Mouse (Mus musculus) cerebellum, adult 8-10 months (tissue): ENCODE measurements around the gene Cdc37l1.
A peak's percentile ranks its signal among the peaks of the same experiment; 100 is the strongest.
"Not testable (repeated sequence)": the region's sequence is repeated elsewhere in the genome, so short reads cannot be mapped to it uniquely, and the experiment has no call there.

Experiments used
- DNase-seq: peaks from one replicate; pipeline ENCODE4 v3.0.0; 2022

Gene Cdc37l1

DNA sequence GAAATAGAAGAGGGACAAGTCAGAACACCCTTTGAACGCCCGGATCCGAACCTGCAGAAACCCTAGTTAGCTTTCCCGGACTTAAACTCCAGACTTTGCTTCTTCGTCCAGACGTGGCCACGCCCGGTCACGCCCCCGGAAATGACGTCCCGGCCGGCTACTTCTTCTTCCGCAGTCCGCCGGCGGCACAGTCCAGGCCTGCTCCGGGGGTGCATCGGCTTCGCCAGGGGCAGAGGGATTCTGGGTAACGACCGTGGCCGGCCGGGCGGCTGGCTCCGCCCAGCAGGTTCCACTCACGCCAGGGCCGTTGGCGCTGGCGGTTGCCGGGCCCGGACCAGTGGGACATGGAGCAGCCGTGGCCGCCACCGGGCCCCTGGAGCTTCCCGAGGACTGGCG lies at the start of gene Cdc37l1:
Cdc37l1 (plus strand) TSS at position 159 of the 396 bp plus-strand sequence.
- peak; percentile 96 for DNase-seq

DNA sequence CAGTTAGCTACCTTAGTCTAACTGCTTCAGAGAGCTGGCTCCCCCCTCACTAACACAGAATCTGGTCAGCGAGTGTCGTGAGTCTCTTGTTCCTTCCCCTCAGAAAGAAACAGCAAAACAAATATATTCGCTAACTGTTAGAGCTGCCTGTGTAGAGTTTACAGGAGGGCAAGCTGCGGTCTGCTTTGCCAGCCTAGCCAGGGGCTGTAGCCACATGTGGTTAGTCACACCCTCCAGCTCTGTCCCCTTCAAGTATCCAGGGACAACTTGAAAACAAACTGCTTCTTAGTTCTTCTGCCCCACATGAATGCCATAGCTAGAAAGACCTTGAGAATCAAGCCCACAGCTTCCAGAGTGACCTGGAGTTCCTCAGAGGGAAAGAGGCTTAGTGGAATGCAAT lies 48.9 kb upstream of the Cdc37l1 start:
- no peak for DNase-seq

GRCm38 (mm10) chr19:28946782-28947181 lies 43.4 kb upstream of the Cdc37l1 start:
- no peak for DNase-seq

GRCm38 (mm10) chr19:28947311-28947710 lies 42.8 kb upstream of the Cdc37l1 start:
- DNase-seq = no peak

GRCm38 (mm10) chr19:28951251-28951650 lies 38.9 kb upstream of the Cdc37l1 start:
- no peak for DNase-seq

DNA sequence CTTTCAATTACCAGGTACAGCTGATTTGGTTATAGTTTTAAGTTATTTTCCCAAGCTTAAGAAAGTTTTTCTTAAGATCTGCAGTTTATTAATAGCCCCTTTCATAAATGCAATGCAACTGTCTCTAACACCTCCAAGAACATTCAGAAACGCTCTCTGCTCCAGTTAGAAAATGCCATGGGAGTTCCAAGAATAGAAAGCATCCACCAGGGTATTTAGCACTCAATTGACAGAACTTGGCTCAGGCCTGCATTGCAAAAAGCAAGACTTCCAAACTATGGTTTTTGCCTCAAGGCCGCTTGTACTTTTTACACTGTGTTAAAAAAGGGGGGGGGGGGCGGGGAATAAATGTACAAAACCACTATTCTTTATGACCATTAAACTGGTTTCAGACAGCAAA lies 27.0 kb upstream of the Cdc37l1 start:
- DNase-seq = no peak

GRCm38 (mm10) chr19:28963513-28963841 lies 26.7 kb upstream of the Cdc37l1 start:
- DNase-seq = no peak

- peak; percentile 85 for DNase-seq
Measured at GRCm38 (mm10) chr19:28963842-28964551, 26.2 kb upstream of the Cdc37l1 start, which contains the start of gene Plpp6. TSS of gene Plpp6 (plus strand) at chr19:28963953.

DNA sequence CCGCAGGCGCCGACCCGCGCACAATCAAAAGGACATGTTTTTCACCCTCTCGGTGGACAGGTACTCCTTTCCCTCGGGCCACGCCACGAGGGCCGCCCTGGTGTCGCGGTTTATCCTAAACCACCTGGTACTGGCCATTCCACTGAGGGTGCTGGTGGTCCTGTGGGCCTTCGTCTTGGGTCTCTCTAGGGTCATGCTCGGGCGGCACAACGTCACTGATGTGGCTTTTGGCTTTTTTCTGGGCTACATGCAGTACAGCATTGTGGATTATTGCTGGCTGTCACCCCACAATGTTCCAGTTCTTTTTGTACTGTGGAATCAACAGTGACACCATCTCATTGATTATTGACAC lies 25.6 kb upstream of the Cdc37l1 start:
- DNase-seq = no peak

DNA sequence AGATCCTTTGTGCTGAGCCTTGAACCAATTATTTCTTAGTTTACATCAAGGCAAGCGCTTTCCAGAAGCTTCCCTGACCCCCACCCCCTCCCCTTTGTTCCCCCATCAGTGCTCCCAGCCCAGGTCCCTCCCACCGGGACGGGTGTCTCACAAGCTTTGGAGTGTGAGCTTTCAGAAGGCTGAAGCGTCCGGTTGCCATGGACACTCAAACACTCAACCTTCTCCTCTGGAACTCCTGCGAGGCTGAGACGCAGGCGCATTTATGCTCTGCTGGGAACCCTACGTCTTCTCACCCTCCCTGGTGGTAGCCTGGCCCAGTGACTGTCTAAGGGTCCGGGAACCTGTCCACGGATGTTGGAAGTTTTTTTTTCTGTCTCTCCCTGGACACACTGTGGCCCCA lies 22.5 kb upstream of the Cdc37l1 start, which contains the start of gene 4430402I18Rik:
4430402I18Rik (minus strand) TSS at position 149 of the 400 bp plus-strand sequence.
- no peak for DNase-seq

- no peak for DNase-seq
Measured at GRCm38 (mm10) chr19:28968178-28968577, 22.0 kb upstream of the Cdc37l1 start.

- no peak for DNase-seq
Measured at GRCm38 (mm10) chr19:28969231-28969630, 20.9 kb upstream of the Cdc37l1 start.

GRCm38 (mm10) chr19:28970251-28970650 lies 19.9 kb upstream of the Cdc37l1 start:
- no peak for DNase-seq

DNA sequence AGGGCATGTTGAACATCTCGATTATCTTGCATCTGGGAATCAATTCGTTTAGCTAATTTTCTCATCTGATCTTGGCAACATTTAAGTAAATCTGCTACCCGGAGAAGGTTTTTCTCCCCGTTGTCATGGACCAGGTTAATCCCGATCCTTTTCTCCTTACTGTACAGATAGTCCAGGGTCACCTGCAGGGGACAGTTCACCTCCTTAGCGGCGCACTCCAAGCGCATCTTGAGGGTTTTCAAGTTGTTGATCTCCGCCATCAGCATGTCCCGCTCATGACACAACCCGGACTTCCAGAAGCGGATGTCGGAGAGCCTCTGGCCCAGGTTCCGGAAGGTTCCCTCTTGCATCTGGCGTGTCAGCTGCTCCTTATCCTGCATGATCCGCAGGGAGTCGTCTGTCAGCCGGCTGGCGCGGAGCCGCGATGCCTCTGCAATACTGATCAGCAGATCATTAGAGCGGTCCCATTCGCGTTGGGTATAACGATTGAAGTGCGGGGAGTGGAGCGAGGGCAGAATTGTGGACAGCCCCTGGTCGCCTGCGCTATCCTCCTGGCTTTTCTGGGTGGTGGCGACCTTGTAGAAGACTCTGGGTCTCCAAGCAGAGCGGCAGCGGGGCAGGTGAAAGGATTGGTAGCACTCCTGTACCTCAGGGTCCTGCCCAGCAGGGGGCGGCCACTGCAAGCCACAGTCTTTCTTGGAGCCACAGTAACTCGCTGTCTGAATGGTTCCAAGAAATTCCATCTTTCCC lies 15.1 kb upstream of the Cdc37l1 start:
- DNase-seq = peak; percentile 56

GRCm38 (mm10) chr19:28982617-28983016 lies 7.5 kb upstream of the Cdc37l1 start:
- no peak for DNase-seq

GRCm38 (mm10) chr19:28989515-28989914 lies 637 bp upstream of the Cdc37l1 start:
- DNase-seq = no peak

GRCm38 (mm10) chr19:28990590-28991221 lies 554 bp downstream of the Cdc37l1 start:
- no peak for DNase-seq

- DNase-seq = no peak
Measured at GRCm38 (mm10) chr19:28991391-28991790, 1.2 kb downstream of the Cdc37l1 start.

DNA sequence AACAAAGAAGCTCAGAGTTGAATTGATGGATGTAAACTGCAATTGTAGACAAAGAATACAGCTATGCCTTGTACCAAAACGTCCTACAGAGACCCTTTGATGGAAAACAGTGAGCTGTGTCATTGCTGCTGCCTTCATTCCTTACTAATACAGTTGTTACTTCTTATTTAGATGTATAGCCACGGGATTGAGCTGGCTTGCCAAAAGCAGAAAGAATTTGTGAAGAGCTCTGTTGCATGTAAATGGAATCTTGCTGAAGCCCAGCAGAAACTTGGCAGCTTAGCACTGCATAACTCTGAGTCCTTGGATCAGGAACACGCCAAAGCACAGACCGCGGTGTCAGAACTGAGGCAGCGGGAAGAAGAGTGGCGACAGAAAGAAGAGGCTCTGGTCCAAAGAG lies 4.7 kb downstream of the Cdc37l1 start:
- no peak for DNase-seq

DNA sequence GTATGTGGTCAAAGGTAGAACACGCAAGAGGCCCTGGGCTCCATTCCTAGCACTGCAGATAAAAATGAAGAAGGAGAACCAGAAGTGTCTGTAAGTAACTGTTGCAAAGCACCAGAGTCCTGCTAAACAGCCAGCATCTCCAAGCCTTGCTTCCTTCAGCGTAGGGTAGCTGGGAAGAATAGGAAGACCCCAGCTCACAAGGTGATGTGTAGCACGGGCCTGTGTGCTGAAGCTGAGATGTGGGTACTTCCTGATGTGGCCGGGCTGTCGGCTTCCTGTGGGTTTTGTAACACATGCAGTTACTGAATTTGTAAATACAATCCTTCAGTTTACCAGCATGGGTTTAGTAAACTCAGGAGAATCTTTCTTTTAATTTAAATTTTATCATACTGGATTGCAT lies 5.2 kb downstream of the Cdc37l1 start:
- DNase-seq = no peak

DNA sequence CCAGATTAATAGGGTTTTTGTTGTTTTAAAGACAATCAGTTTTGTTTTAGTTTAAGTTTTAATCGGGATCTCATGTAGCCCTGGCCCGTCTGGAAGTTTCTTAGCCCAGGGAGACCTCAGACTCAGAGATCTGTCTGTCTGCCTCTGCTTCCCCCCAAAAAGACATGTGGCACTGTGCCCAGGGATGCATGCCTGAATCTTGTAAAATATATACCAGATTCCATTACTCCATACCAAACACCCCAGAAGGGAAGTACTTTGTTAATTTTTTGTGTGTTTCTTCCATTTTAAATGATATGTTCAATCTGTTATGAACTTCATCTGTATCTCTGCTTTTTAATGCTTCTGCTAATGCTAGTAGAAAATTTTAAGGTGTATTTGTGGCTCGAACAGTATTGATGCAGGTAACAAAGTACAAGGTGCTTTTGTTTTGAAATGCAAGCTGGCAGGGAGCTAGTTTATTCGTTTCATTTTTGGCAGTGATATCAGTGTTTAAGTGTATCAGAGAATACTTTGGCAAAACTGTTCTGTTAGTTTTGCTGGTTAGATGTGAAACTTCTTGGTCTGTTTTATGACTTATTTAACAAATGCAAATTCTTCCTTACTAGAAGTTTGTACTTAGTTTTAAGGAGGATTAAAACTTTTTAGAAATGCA lies 8.0 kb downstream of the Cdc37l1 start:
- DNase-seq = no peak

- not testable (repeated sequence) for DNase-seq
Measured at GRCm38 (mm10) chr19:29000321-29000720, 10.2 kb downstream of the Cdc37l1 start.

DNA sequence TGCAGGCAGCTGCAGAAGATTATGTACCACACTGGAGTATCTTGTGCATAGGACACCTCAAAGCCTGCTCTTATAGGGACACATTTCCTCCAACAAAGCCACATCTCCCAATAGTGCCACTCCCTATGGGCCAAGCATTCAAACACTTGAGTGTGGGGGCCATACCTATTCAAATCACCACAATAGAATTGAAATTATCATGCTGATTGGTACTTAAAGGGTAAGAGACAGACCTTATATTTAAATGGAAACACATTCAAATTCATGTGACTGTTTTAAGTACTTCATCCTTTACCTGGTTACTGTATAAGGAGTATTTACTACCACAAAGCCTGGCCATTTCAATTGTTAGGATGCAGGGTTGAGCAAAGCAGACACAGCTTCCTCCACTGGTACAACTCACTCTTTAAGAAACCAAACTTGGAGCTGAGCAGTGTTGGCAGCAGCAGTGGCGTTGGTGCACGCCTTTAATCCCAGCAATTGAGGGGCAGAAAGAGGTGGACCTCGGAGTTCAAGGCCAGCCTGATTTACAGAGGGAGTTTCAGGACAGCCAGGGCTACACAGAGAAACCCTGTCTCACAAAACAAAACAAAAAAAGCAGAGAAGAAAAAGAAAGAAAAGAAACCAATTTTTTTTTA lies 18.0 kb downstream of the Cdc37l1 start:
- no peak for DNase-seq
